Mouse (Mus musculus): ENCODE results near the gene Slc24a3. TPM values are rescaled to one million over a fixed set of nuclear protein-coding genes. Genes with fewer than 3 reads are reported as not detected.
A peak's percentile ranks its signal among the peaks of the same experiment; 100 is the strongest.

Slc24a3 gene
- total RNA-seq, 2 experiments from 2014 or later = 192 to 218 TPM

DNA sequence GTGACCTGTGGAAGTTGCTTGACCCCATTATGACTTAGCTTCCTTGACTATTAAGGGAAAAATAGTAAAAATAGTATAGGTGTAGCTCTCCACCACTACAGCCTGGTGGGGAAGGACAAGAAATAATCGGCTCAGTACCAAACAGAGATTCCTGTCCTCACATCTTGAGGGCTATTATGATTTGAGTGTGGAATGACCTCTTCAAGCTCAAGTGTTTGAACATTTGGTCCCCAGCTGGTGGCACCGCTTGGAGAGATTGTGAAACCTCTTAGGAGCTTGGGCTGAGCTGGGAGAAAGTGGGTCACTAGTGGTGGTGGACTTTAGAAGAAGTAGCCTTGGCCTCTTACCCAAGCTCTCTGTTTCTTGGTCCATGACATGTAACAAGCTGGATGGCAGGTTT is 365.5 kb downstream of the Slc24a3 start:
- DNase-seq (ENCODE audit: low spot score in 2 of 2) = no peak

GRCm38 (mm10) chr2:145535307-145535706 is 367.8 kb downstream of the Slc24a3 start:
- DNase-seq (ENCODE audit: low spot score in 2 of 2) = no peak

- DNase-seq (ENCODE audit: low spot score in 2 of 2) = no peak
These were observed 368.2 kb downstream of the Slc24a3 start for GRCm38 (mm10) chr2:145535774-145536173.

- DNase-seq (ENCODE audit: low spot score in 2 of 2) = no peak
These were observed 369.4 kb downstream of the Slc24a3 start for GRCm38 (mm10) chr2:145536986-145537385.

- no peak for DNase-seq (ENCODE audit: low spot score in 2 of 2)
These were observed 374.1 kb downstream of the Slc24a3 start for GRCm38 (mm10) chr2:145541695-145542094.

- DNase-seq (ENCODE audit: low spot score in 2 of 2) = no peak
These were observed 378.5 kb downstream of the Slc24a3 start for GRCm38 (mm10) chr2:145546071-145546470.

DNA sequence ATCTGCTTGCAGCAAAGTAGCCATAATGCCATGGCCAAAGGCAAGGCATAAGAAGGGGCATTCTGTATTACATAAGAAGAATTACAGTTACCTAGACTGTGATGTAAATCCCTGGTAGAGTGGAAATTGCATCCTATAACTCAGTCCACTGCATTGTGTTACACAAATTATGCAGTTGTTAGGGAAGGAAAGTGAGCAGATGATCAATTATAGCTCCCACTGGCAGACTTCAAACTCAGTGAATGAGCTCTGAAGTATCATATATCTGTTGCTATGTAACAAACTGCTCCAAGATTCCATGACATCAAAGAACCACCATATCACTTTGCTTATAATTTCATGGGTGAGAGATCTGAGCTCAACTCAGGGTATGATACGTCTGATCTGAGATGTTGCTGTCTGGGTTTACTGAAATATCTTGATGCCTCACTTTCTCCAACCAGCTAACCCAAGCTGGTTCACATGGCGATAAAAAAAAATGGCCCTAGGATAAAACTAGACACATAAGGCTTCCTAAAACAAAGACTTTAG is 387.2 kb downstream of the Slc24a3 start:
- no peak for DNase-seq (ENCODE audit: low spot score in 2 of 2)

GRCm38 (mm10) chr2:145555713-145556112 is 388.2 kb downstream of the Slc24a3 start:
- DNase-seq (ENCODE audit: low spot score in 2 of 2) = no peak

GRCm38 (mm10) chr2:145557361-145557931 is 389.9 kb downstream of the Slc24a3 start:
- DNase-seq (ENCODE audit: low spot score in 2 of 2) = peak in 1 of 2 experiments; percentile 52

DNA sequence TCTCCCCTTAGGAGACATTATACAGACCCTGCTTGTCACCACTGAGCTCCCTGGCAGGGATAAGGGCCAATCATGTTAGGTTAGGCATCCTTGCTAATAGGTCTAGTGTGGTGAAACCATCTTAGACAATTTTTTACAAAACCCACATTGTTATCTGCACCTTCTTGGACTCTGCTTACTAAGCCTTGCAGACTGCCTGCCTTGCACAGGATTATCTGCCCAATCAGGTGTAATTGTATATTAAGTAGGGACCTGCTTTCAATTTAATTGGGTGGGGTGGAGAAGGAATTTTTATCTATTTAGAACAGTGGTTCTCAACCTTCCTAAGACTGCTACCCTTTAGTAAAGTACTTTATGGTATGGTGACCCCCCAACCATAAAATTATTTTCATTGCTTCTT is 394.9 kb downstream of the Slc24a3 start:
- no peak for DNase-seq (ENCODE audit: low spot score in 2 of 2)

- DNase-seq (ENCODE audit: low spot score in 2 of 2) = no peak
These were observed 397.0 kb downstream of the Slc24a3 start for GRCm38 (mm10) chr2:145564596-145564995.

- DNase-seq (ENCODE audit: low spot score in 2 of 2) = no peak
These were observed 399.4 kb downstream of the Slc24a3 start for GRCm38 (mm10) chr2:145566904-145567303.

GRCm38 (mm10) chr2:145571943-145572342 is 404.4 kb downstream of the Slc24a3 start:
- DNase-seq (ENCODE audit: low spot score in 2 of 2) = no peak

- no peak for DNase-seq (ENCODE audit: low spot score in 2 of 2)
These were observed 406.6 kb downstream of the Slc24a3 start for GRCm38 (mm10) chr2:145574148-145574547.

- no peak for DNase-seq (ENCODE audit: low spot score in 2 of 2)
These were observed 415.5 kb downstream of the Slc24a3 start for GRCm38 (mm10) chr2:145583103-145583502.

DNA sequence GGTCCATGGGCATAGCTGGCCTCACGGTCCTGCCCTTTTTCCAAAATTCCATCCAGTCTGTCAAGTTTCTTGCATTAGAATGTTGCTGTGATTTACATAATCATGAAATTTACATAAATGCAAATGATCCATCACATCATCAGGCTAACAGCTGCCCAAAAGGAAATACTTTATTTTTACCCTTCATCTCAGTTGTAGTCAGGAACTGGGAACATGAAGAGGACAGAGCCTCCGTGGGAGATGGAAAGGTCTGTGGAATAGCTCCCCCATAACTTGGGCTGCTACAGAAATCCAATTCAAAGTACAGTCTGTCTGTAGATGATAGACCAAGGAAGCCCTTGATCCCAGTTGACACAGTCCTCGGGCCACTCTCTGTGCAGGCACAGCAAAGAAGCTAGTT is 417.9 kb downstream of the Slc24a3 start:
- peak in 1 of 2 experiments; percentile 18 for DNase-seq (ENCODE audit: low spot score in 2 of 2)

DNA sequence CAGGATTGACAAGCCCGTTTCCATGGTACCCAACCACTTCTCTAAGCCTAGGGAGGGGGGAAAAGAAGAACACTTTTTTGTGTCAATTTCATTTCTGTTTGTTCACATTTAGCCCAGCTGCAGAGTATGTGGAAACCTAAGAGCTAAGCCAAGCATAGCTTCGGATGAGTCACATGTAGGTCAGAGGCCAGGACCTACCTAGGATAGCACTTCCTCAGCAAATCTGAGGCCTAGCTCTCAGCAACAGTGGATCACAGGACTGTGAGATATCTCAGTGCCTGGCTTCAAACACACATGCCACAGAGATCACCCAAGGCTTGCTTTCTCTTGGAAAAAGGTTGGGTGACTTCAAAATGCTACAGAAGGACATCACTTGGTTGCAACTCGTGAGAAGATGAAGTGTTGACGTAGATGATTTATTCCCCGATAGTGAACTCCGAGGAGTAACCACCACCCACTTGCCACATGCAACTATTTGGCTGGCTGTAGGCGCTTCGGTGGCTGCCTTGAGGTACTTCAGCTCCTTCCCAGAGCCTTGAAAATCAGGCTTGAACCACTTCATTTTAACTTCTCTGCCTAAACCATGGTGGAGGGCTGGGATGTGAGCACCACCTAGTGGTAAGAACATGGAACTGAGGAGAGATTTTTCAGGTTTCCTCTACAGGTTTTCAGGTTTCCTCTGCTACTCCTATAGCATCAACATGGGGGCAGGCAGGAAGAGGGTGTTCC is 420.6 kb downstream of the Slc24a3 start:
- DNase-seq (ENCODE audit: low spot score in 2 of 2) = peak; percentile 52 to 71

DNA sequence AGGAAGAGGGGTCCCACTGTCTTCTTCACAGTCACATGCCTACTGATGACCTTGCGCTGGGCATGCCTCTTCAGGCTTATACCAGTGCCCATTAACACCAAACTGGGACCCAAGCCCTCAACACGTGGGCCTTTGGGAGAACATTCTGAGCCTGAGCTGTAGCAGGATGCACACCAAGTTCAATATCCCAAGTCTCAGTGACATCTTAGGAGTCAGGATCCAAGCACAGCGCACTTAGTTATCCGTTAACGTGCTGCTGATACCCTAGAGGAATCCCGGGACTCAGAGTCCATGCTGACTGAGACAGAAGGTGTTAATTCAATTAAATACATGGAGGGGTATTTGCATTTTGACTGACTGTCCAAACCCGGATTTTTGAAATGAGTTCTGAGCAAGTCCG is 424.3 kb downstream of the Slc24a3 start:
- no peak for DNase-seq (ENCODE audit: low spot score in 2 of 2)

GRCm38 (mm10) chr2:145593649-145594347 is 426.2 kb downstream of the Slc24a3 start:
- no peak for DNase-seq (ENCODE audit: low spot score in 2 of 2)

DNA sequence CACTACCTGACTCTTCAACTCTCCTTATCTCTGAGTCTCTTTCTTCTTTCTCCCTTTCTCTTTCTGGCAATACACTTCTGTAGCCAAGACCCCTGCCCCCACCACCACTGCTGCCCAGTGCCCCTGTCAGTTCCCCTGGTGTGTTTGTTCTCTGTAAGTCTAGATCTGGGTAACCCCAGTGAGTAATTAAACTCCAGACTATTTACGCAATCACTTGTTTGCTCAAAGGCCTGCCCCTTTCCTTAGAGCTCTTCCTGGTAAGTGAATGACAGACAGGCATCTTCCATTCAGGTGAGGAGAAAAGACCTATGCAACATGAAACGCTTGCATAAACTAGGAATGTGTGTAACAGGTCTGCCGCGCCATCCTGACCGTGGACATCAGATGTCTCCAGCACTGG is 430.3 kb downstream of the Slc24a3 start:
- no peak for DNase-seq (ENCODE audit: low spot score in 2 of 2)

GRCm38 (mm10) chr2:145607844-145608243 is 440.3 kb downstream of the Slc24a3 start:
- no peak for DNase-seq (ENCODE audit: low spot score in 2 of 2)

Data from layer of hippocampus, postnatal 14 days (tissue).